Mouse (Mus musculus) heart, postnatal 14 days (tissue): ENCODE measurements around the gene Ubr3. TPM values are rescaled to one million over a fixed set of nuclear protein-coding genes. Genes with fewer than 3 reads are reported as not detected.

ENCODE experiments used
- DNase-seq, 2 experiments: peaks; one replicate each; pipeline ENCODE4 v3.0.0; 2021 to 2022
- intact Hi-C: fragments of 180-260 bp; cut with DNase I; formaldehyde crosslinking; loops from one replicate; pipeline ENCODE4 v1.15.1; 2025
- long read RNA-seq, 2 experiments: library from polyadenylated mRNA; stranded (forward); transcript quantifications; one replicate each; pipeline ENCODE4 v2.0.0; 2021
- total RNA-seq, 2 experiments: library from RNA; stranded (reverse); gene quantifications; 2 replicates each; pipeline ENCODE4 v1.2.3; 2021

Gene Ubr3
- 100 to 1,000 TPM; 110 to 118 TPM for total RNA-seq
- long read RNA-seq, experiment 1, full-length matches to known transcripts, result 5 of 27 reads
- long read RNA-seq, experiment 1, partial matches to known transcripts, result 17 of 27 reads
- long read RNA-seq, experiment 1, other reads (novel, unspliced or antisense), result 5 of 27 reads
- long read RNA-seq, experiment 2, full-length matches to known transcripts, result 3 of 17 reads
- long read RNA-seq, experiment 2, partial matches to known transcripts, result 6 of 17 reads
- long read RNA-seq, experiment 2, other reads (novel, unspliced or antisense), result 8 of 17 reads

DNA sequence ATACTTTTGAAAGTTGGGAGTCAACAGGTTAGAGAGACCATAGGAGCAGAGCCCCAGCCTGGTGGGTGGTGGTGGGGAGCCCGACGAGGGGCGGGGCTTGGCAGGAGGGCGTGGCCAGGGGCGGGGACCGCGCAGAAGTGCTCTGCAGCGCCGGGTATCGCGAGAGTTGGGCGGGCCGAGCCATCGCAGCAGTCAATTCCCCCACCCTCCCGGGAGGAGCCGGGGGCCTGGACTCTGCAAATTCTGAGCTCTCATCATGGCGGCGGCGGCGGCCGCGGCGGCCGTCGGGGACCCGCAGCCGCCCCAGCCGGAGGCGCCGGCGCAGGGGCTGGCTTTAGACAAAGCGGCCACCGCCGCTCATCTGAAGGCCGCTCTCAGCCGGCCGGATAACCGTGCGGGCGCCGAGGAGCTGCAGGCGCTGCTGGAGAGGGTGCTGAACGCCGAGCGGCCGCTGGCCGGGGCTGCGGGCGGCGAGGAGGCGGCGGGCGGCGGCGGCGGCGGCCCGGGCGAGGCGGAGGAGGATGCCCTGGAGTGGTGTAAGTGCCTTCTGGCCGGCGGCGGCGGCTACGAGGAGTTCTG is at the start of gene Ubr3:
TSS of gene Ubr3 (plus strand) at position 208 of the 579 bp plus-strand sequence.
- intact Hi-C loops, result no loop called here
- DNase-seq, result peak; percentile 99

DNA sequence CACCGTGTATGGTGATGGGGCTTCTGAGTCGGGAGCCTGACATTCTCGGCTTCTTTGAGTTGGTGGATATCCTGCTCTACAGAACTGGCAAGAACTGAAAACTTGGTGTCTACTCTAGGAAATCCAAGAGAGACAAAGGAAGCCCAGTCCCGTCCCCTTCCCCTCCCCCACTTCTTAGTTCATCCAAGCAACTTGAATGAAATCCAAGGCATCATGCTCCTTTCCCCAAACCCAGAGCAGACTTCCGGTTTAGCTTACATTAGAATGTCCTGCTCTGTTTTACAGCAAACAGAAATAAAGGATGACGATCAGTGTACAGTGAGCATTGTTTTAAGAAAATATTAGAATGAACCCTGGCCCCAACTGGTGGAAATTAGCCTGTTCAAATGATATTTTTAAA is 47.8 kb upstream of the Ubr3 start:
- intact Hi-C loops, result no loop called here
- peak in 1 of 2 experiments; percentile 16 for DNase-seq

DNA sequence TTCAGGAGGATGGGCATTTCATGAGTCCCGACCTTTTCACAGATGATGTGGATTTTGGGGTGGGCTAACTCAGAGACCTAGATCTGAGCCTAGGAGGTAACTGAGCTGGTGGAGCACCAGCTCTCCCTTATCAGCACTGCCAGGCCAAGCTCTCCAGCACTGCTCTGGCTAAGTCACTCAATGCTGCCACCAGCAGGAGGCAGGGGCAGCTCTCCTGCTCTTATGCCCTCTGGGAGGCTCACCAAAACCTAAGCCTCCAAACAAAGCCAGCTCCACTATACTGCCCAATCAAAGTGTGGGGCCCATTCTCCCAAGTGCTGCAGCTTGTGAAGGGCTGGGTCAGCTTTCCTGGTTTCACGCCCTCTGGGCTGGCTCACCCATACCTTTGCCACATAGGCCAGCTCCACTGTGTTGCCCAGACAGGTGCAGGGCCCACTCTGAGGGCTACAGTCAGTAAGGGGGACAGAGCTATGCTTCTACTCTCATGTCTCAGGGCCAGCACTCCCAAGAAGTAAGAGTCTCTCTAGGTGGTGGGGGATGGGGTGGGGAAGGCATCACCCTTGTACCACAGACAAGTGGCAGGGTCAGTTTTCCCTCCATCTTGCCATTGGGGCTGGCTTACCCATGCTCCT is 45.5 kb upstream of the Ubr3 start:
- no peak for DNase-seq
- intact Hi-C loops, result no loop called here

DNA sequence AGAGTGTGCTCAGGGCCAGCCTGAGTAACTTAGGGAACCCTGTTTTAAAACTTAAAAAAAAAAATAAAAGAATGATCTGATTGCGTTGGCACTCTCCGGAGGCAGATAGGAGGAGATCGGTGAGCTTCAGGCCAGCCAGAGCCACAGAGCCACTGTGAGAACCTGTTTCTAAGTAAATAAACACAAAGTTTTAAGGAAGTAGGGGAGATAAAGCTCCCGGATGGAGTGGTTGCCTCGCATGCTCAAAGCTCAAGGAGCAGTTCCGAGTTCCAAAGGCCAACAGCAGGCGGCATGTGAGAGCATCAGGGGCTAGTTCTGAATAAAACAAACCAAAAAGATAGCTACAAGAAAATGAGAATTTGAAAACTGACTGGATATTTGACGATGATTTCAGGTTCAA is 40.7 kb upstream of the Ubr3 start:
- intact Hi-C loops, result no loop called here
- DNase-seq, result no peak

DNA sequence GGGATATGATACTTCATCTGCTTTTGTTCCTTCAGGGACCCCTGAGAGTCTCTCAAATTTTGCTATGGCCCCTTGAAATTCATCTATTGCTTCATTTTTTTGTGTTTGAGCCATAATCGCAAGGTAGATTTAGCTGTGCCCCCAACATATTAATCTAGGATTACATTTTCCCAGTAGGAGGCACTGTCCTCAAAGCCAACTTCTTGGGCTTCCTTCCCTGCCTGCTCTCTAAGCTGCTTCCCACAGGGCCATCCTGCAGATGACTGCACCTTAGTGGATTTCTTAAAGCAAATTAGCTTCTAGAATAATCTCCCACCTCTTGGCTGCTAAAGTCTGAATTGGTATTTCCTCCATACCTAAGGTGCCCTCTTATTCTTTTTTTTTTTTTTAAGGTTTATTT is 39.2 kb upstream of the Ubr3 start:
- intact Hi-C loops, result no loop called here
- DNase-seq, result no peak

DNA sequence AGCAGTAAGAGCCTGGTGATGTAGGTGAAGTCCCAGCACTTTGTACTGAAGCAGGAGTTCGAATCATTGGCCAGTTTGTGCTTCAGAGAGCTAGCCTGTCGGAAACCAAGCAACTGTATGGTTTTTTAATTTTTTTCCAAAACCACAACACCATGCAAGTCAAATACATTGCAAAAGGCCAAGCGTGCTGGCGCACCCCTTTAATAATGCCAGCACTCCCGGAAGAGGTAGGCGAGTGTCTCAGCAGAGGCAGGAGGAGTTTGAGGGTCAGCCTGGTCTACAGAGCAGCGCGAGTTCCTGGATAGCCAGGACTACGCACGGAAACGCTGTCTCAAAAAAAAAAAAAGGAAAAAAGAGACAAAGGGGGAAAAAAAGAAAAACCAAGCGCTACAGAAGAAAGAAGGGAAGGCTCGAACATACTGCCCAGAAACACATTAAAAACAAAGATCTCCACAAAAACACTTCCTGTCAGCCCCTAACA is 36.0 kb upstream of the Ubr3 start:
- intact Hi-C loops, result loop anchor here (5.0 kb wide), 2 partner anchors 39 to 59 kb away; partner anchors contain the start of gene Klhl23
- DNase-seq, result peak; percentile 16 to 35

DNA sequence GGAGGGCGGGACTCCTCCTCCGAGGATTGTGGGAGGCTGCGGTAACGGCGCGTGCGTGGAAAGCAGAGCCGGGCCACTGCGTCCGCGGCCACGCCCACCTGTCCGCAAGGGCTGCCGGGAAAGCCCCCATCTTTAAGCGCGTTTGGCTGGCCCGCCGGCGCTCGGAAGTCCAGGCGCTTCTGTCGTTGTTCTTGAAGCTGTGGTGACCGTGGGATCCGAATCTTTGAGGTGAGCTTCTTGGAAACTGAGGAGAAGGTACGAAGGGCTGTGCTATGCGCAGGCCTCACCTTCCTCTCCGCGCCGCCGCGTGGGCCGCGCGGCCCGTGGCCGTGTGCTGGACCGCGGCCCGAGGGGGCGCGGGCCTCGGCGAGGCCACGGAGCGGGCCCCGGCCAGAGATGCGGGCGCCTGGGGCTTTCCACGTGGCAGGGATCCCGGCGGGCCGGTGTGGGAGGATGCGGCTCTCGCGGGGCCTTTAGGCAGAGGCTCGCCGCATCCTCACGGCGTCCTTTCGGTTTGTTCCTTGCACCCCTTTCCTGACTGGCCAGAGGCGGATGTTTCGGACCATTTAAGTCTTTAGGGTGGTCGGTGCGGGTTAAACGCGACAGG is 35.5 kb upstream of the Ubr3 start, which contains the start of gene Ssb:
TSS of gene Ssb (plus strand) at position 78 of the 607 bp plus-strand sequence.
- DNase-seq, result peak; percentile 95
- intact Hi-C loops, result loop anchor here (5.0 kb wide), 2 partner anchors 39 to 59 kb away; partner anchors contain the start of gene Klhl23

DNA sequence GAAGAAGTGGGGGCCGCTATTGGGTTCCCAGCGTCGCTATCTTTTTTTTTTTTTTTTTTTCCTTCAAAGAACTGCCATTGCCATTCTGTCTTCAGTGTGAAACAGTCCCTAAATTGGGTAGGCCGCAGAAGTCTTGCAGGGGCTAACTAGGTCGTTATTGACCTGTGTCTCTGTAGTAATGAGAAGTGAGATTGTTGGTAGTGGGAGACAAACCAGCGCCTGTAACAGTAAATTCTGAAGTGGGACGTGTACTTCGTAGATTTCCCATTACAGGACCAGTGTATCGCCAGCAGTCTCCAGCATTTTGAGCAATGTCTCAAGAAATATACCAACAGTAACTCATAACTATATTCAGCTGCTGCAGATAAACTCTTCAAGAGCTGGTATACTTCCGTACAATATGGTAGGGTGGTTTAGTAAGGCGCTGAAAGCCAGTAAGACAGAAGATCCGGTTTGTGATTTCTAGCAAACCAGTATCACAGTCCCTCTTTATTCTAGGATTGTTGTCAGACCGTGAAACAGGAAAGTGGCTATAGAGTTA is 34.9 kb upstream of the Ubr3 start:
- DNase-seq, result no peak
- intact Hi-C loops, result loop anchor here (5.0 kb wide), 2 partner anchors 40 to 60 kb away; partner anchors contain the start of gene Klhl23

DNA sequence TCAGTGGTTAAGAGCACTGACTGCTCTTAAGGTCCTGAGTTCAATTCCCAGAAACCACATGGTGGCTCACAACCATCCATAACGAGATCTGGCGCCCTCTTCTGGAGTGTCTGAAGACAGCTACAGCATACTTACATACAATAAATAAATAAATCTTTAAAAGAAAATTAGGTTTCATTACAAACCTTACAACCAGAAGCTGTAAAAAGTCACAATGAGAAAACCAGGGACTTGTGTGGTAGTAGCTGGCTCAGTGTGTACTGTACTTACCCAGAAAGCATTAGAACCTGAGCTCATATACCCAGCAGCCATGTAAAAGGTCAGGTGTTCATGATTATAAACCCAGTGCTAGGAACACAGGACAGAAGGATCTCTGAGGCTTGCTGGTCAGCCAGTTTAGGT is 13.1 kb upstream of the Ubr3 start:
- intact Hi-C loops, result no loop called here
- DNase-seq, result no peak

DNA sequence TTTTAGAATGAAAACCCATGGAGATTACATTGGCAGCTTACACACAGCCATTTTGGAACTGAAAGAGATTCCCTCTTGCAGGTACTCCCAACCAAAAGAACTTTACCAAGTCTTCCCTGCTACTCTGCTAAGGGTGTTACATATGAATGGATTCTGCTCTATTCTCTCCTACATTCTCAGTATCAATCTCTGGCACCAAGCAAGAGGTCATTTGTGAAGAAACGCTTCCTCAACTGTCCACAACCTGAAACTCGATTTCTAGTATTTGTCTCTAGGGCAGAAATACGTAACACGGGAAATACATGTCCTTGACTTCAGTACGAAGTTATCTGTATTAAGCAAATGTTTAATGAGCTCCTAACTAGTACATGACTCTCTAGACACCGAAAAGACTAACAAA is 12.5 kb upstream of the Ubr3 start:
- no peak for DNase-seq
- intact Hi-C loops, result no loop called here

DNA sequence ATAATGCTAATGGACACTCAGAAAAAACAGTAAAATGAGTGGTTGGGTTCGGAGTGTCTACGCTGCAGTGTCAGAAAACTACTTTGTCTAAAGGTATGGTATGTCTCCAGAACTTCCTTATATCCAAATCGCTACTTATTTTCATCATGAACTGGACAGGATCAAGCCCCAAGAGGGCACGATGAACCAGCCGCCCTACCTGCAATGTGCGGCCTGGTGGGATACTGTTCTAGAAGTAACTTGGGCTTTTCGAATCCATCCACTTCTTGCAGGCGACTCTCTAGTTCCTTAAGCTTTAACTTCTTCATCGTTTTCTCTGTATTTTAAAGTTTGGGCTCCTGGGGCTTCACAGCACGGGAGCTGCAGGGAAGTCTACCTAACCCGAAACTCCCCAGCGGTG is 12.0 kb upstream of the Ubr3 start:
- intact Hi-C loops, result no loop called here
- no peak for DNase-seq

DNA sequence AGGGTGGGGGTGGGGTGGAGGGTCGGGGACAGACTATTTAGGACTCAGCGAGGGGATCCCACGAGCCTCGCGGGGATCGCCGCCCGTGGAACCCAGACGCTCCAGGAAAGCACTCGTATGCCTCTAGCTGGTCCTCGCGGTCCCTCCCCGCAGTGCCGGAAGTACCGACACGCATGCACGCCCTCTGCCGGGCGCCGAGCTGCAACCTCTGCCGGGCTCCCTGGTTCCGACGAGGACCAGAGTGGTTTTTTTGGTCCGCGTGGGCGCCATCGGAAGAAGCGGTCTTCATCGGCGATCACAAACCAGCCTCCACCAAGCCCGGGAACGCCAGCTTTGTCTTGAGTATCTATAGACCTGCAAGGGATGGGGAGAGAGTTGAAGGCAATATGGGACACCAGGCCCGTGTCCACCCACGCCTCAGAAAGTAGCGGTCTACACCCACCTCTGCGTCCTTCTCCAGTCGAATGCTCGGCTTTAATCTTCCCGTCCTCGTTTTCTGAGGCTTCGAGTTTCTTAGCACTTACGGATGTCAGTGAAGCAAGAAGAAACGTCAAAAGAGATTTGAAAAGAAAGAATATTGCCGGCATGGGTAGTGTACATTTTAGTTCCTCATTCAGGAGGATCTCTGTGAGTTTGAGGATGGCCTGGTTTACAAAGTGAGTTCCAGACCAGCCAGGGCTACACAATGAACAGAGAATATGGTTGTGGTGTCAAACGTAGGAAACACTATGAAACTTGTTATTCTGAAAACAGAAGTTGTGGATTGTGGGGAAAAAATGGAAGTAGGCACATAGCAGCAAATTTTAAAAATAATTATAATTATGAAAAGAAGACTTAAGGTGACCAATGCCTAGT is 11.4 kb upstream of the Ubr3 start, which contains the start of gene Mettl5:
TSS of gene Mettl5 (minus strand) at position 165 of the 855 bp plus-strand sequence.
- peak; percentile 88 to 93 for DNase-seq
- intact Hi-C loops, result no loop called here

DNA sequence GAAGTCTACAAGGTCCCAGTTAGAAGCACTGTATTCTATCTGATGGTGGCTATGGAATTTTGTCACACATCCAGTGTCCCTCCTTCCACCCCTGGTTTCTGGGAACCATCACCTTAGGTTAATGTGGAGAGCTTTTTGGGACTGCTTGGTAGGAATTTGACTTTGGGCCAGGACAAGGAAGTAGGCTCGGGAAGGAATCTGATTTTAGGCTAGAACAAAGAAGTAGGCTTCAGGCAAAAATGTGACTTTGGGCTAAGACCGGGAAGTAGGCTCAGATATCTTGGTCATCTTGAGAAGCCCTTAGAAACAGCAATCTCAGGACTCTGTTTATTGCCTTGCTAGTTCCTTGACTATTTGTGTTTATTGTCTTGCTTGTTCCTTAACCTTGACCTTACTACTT is 8.1 kb upstream of the Ubr3 start:
- intact Hi-C loops, result no loop called here
- DNase-seq, result no peak

DNA sequence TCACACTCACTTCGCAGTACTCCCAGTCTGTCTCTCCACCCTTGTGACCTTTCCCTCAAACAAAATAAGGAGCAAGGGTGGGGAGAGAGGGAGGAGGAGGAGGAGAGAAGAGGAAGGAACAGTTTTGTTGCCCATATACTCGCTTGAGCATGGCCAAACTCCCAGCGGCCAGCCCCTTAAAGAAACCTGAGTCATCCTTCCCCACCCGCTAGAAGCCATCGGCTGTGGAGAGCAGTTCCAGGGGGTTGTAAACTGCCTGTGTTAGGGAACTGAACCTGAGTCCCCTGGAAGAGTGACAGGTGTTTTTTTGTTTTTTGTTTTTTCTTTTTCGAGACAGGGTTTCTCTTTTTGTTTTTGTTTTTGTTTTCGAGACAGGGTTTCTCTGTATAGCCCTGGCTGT is 6.2 kb upstream of the Ubr3 start:
- intact Hi-C loops, result no loop called here
- DNase-seq, result no peak

DNA sequence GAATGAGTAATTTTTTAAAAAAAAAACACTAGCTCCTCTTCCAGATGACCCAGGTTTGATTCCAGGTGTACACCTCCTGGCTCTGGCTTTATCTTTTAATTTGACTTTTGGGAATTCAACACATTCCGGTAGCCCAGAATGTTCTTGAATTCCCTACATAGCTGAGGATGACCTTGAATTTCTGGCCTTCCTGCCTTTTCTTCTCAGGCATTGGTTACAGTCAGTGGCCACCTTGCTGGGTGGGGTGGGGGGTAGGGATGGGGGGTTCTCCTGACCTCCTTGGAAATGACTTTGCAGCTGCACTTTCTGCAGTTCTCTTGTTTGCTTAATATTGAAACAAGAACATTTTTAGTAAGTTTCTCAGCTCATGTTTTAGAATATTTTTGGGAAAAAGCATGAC is 3.9 kb upstream of the Ubr3 start:
- DNase-seq, result no peak
- intact Hi-C loops, result no loop called here

DNA sequence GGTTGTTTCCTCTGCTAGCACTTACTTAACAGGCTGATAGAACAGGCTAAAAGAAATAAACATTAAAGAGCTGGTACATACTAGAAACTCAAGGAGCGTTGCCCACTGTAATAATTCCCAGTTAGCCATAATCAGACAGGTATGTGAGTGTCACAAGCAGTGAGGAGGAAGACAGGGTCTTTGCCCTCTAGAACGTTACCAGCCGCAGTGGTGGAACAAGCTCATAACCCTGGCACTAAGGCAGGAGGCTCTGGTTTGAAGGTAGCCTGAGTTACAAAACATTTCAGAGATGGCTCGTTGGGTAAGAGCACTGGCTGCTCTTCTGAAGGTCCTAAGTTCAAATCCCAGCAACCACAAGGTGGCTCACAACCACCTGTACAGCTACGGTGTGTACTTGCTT is 3.2 kb upstream of the Ubr3 start:
- DNase-seq, result no peak
- intact Hi-C loops, result no loop called here

DNA sequence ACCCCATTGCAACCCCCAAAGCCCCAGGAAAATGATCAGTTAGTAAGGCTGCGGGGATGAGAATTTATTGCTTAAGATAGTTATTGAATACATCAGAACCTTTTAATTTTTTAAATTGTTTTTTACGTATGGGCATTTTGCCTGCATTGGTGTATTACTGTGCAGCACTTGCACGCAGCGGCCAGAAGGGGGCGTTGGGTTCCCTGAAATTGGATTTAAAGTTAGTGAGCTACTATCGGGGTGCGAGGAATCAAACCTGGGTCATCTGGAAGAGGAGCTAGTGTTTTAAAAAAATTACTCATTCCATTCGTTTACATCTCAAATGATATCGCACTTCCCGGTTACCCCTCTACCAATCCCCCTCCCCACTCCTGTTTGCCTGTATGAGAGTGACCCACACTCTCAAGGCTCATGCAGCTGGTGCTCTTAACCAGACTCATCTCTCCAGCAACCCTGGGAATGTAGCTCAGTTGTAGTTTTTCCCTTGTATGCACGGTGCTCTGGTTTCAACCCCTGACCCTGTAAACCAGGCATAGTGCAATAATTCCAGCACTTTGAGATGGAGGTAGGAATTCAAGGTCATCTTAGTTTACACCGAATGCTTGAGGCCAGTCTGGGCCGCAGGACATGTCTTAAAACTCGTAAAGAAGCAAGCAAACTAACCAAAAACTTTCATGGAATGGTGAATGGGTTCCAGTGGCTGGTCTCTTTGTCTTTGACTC is 1.4 kb upstream of the Ubr3 start:
- DNase-seq, result no peak
- intact Hi-C loops, result no loop called here

DNA sequence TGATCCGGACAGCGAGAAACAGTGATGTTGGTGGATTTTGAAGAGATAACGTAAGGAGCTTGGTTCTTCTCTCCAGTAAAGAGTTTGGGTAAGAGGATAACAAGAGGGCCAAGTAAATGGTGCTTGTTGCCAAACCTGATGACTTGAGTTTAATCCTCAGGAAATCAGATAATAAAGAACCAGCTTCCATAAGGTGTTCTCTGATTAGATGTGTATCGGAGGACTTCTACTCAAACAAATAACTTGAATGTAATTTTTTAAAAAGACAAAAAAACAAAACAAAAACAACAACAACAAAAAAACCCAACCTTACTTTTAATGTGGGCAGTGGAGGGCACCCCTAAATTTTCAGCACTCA is 843 bp upstream of the Ubr3 start:
- no peak for DNase-seq
- intact Hi-C loops, result no loop called here
